ENCODE assay signal across 8 mouse cellular contexts in the genomic region with DNA sequence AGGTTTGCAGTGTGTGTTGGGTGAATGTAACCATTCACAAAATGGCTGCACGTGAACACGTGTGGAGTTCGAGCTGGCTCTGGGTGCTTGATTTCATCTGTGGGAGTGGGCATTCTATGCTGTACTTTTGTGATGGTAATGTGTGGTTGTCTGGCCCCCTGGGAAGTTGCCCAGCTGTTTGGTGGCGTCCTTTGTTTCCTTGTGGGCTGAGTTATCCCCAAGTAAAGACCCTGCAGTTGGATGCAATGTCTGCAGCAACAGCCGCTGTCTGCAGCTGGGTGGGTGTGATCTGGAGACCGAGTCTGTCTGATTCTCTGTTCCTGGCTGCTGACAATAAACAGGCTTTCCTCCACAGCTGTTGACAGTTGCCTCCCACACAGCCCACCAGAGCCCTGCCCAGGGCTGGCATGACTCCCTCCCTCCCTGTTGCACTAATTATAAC. TPM values are rescaled to one million over a fixed set of nuclear protein-coding genes. Genes with fewer than 3 reads are reported as not detected.
DNase-seq lines count a peak whose midpoint lies in the region; ATAC-seq and TF ChIP-seq lines count a peak whose summit lies in the region.

No protein-coding gene starts in this region.

- TF ChIP-seq EP300 in ES-Bruce4 (IDR thresholded peaks at IDR 0.05; ENCODE audit: insufficient read depth, low read depth, low read length): peak; percentile 59; the same call in 1 of the 2 replicates

- WGBS in stomach, embryonic 14.5 days: 46% methylated on average over 6 of the region's 6 CpGs

- H3K9me3 ChIP-seq in ES-Bruce4 (replicated peaks; ENCODE audit: control insufficient read depth, insufficient read depth, low read length, poor library complexity, severe bottlenecking): no peaks in the 10 kb centered on the region
- H3K9me3 ChIP-seq in stomach, embryonic 14.5 days (ENCODE audit: control insufficient read depth, low read depth, low read length): no peaks in the 10 kb centered on the region

- no peak overlapping the region for H3K9ac ChIP-seq in ES-Bruce4 (ENCODE audit: low read depth, poor library complexity, severe bottlenecking)
- H3K9ac ChIP-seq in stomach, embryonic 14.5 days (replicated peaks; ENCODE audit: low read depth, low read length): no peak overlapping the region

- peaks cover 2% of the 10 kb centered on the region for H3K4me1 ChIP-seq in ES-Bruce4 (ENCODE audit: control insufficient read depth, insufficient read depth, low read length)
- H3K4me1 ChIP-seq in stomach, embryonic 14.5 days (ENCODE audit: control insufficient read depth, insufficient read depth, low read length): no peaks in the 10 kb centered on the region

- H3K4me2 ChIP-seq in stomach, embryonic 14.5 days (replicated peaks; ENCODE audit: low read depth, low read length): no peak overlapping the region

- no peak for TF ChIP-seq POLR2A in ES-Bruce4 (IDR thresholded peaks at IDR 0.05; ENCODE audit: insufficient read depth, low read length)

- intact Hi-C loops in gastrocnemius, postnatal 36 days (cut with DNase I): no loop called here

- H3K27me3 ChIP-seq in ES-Bruce4 (ENCODE audit: control insufficient read depth, insufficient read depth, low read length, poor library complexity, severe bottlenecking): no peaks in the 10 kb centered on the region
- H3K27me3 ChIP-seq in stomach, embryonic 14.5 days (ENCODE audit: control insufficient read depth, insufficient read depth, low read length): no peaks in the 10 kb centered on the region

- no peaks in the 10 kb centered on the region for H3K36me3 ChIP-seq in ES-Bruce4 (ENCODE audit: control insufficient read depth, insufficient read depth, low read length, poor library complexity, severe bottlenecking)
- no peaks in the 10 kb centered on the region for H3K36me3 ChIP-seq in stomach, embryonic 14.5 days (ENCODE audit: control insufficient read depth, insufficient read depth, low read length)

- no peak for TF ChIP-seq CTCF in ES-Bruce4 (IDR thresholded peaks at IDR 0.05; ENCODE audit: low read depth, low read length)
- no peak for TF ChIP-seq CTCF in layer of hippocampus, adult 2 months (conservative IDR thresholded peaks at IDR 0.05)

- H3K4me3 ChIP-seq in ES-Bruce4 (ENCODE audit: low read depth, low read length): no peak overlapping the region
- H3K4me3 ChIP-seq in layer of hippocampus, adult 2 months: no peak overlapping the region
- no peak overlapping the region for H3K4me3 ChIP-seq in stomach, embryonic 14.5 days (ENCODE audit: low read depth, low read length)

- H3K27ac ChIP-seq in ES-Bruce4 (ENCODE audit: insufficient read depth, low read length): no peak overlapping the region; the same call in 1 of the 2 replicates
- H3K27ac ChIP-seq in layer of hippocampus, adult 2 months: peak overlapping the region; percentile 51; the same call in 1 of the 2 replicates
- no peak overlapping the region for H3K27ac ChIP-seq in stomach, embryonic 14.5 days (ENCODE audit: low read length)

- DNase-seq in gastrocnemius, postnatal 10 days: peak; percentile 34
- no peak for DNase-seq in gastrocnemius, postnatal 36 days
- peak; percentile 10 to 38 for DNase-seq in frontal cortex, postnatal 10 days (ENCODE audit: low spot score in 2 of 2)
- DNase-seq in layer of hippocampus, adult 2 months (ENCODE audit: low spot score in 2 of 2): peak; percentile 34 to 35
- DNase-seq in adrenal gland, adult 18-20 months (ENCODE audit: low spot score in 2 of 2): no peak

- peak; percentile 51; the same call in 1 of the 2 replicates for ATAC-seq in stomach, embryonic 14.5 days (ENCODE audit: insufficient number of reproducible peaks, insufficient read depth, low FRiP score, low read depth)
- no peak for ATAC-seq in megakaryocyte, adult 5-6 weeks (ENCODE audit: poor library complexity, severe bottlenecking)

RNA-seq across cellular contexts. Expression of gene Rtn4, which starts 56.0 kb away (rescaled TPM):
- 1,000 to 10,000 TPM in 1 of 2 experiments, 100 to 1,000 TPM in 1; 914 to 1,007 TPM for total RNA-seq in gastrocnemius, postnatal 10 days (2021)
- 100 to 1,000 TPM; 660 to 716 TPM for total RNA-seq in gastrocnemius, postnatal 36 days (2021)
- polyA plus RNA-seq in ES-Bruce4 (2011; ENCODE audit: insufficient read depth, insufficient read length, low read depth, missing spikeins): 384 and 410 TPM in 2 replicates
- total RNA-seq in layer of hippocampus, adult 2 months (2021): 100 to 1,000 TPM; 456 to 473 TPM
- 58.7 and 61.2 TPM in 2 replicates for polyA plus RNA-seq in stomach, embryonic 14.5 days (2014; fragmentation: Nextera tagmentation; extraction: Ambion mirVana)
- 129 and 142 TPM in 2 replicates for total RNA-seq in megakaryocyte, adult 5-6 weeks (2015)
- 128 and 135 TPM in 2 replicates for total RNA-seq in megakaryocyte, adult 5-6 weeks (2017)
- total RNA-seq in adrenal gland, adult 18-20 months (2021): 100 to 1,000 TPM; 330 to 492 TPM

Comparison
In these comparisons a context has a peak if more than half of its experiments do, and no peak if none do; other contexts are left out.
1. DNase-seq: peak in gastrocnemius, postnatal 10 days (single experiment), frontal cortex, postnatal 10 days (2 of 2) and layer of hippocampus, adult 2 months (2 of 2); none in gastrocnemius, postnatal 36 days (0 of 2) and adrenal gland, adult 18-20 months (0 of 2).